Mouse (Mus musculus) ES-E14 (cell line): ENCODE measurements around the gene Aco2. TPM values are rescaled to one million over a fixed set of nuclear protein-coding genes. Genes with fewer than 3 reads are reported as not detected.

ENCODE experiments used
- DNase-seq: peaks from one replicate; pipeline ENCODE4 v3.0.0-alpha.2; 2013; ENCODE audit warnings: low read depth, low spot score
- H3K27ac ChIP-seq: 2 replicates; pipeline ENCODE4 v1.5.1; 2012; ENCODE audit warnings: low read depth, mild to moderate bottlenecking, low read length, moderate library complexity, mixed read lengths; ENCODE audit not compliant: poor library complexity, insufficient read depth, severe bottlenecking
- H3K36me3 ChIP-seq: 2 replicates; pipeline ENCODE4 v1.6.1; 2012; ENCODE audit warnings: mild to moderate bottlenecking, low read length, moderate library complexity, mixed read lengths; ENCODE audit not compliant: control insufficient read depth, poor library complexity, insufficient read depth, severe bottlenecking
- H3K4me1 ChIP-seq, 2 experiments: fragments of 150-350 bp in 1 of 2; sonication (generic) in 1 of 2; 2 replicates each; pipeline ENCODE4 v1.6.1; 2012; ENCODE audit warnings: low read length in 2 of 2, mild to moderate bottlenecking in 1 of 2, mixed read lengths in 1 of 2; ENCODE audit not compliant: control insufficient read depth in 2 of 2, insufficient read depth in 2 of 2, poor library complexity in 1 of 2
- H3K4me3 ChIP-seq, 2 experiments: fragments of 150-350 bp in 1 of 2; sonication (generic) in 1 of 2; 2 replicates each; pipeline ENCODE4 v1.5.1; 2012; ENCODE audit warnings: low read length in 2 of 2, low read depth in 1 of 2, mild to moderate bottlenecking in 1 of 2, mixed read lengths in 1 of 2; ENCODE audit not compliant: insufficient read depth in 1 of 2, poor library complexity in 1 of 2, severe bottlenecking in 1 of 2
- H3K9ac ChIP-seq: 2 replicates; pipeline ENCODE4 v1.6.1; 2012; ENCODE audit warnings: low read depth, mild to moderate bottlenecking, low read length, mixed read lengths; ENCODE audit not compliant: poor library complexity, insufficient read depth, severe bottlenecking
- H3K9me3 ChIP-seq: fragments of 150-350 bp; sonication (generic); 2 replicates; pipeline ENCODE4 v1.6.1; 2012; ENCODE audit warnings: low read depth, mild to moderate bottlenecking, low read length; ENCODE audit not compliant: control insufficient read depth, insufficient read depth
- CHD2 ChIP-seq: IDR thresholded peaks from 2 replicates; pipeline ENCODE4 v1.6.1; 2014; ENCODE audit warnings: mild to moderate bottlenecking, low read depth, low read length, inconsistent platforms
- HCFC1 ChIP-seq: IDR thresholded peaks from 2 replicates; pipeline ENCODE4 v1.6.1; 2012; ENCODE audit warnings: low read length, inconsistent platforms, borderline replicate concordance; ENCODE audit not compliant: insufficient read depth
- MAFK ChIP-seq: IDR thresholded peaks from 2 replicates; pipeline ENCODE4 v1.6.1; 2014; ENCODE audit warnings: mild to moderate bottlenecking, low read depth, low read length, inconsistent platforms; ENCODE audit not compliant: insufficient read depth
- ZC3H11A ChIP-seq: IDR thresholded peaks from 2 replicates; pipeline ENCODE4 v1.6.1; 2012; ENCODE audit warnings: low read depth, mild to moderate bottlenecking, inconsistent platforms, low read length, borderline replicate concordance
- ZNF384 ChIP-seq: IDR thresholded peaks from 2 replicates; pipeline ENCODE4 v1.6.1; 2012; ENCODE audit warnings: low read depth, low read length, inconsistent platforms
- in situ Hi-C, 2 experiments: fragments of 600-800 bp; cut with MboI; formaldehyde crosslinking; loops; one replicate each; pipeline ENCODE4 v1.15.1; 2025; ENCODE audit warnings: low sequenced_read_pairs in 2 of 2, inconsistent platforms in 1 of 2; ENCODE audit not compliant: unreplicated experiment in 2 of 2
- total RNA-seq: library from RNA; depleted of rRNA; stranded (reverse); fragments of 300-350 nt; gene quantifications from 2 replicates; pipeline ENCODE4 v1.2.3, GENCODE M21; 2012

The Aco2 gene
- total RNA-seq, 1 experiment, result 444 TPM

DNA sequence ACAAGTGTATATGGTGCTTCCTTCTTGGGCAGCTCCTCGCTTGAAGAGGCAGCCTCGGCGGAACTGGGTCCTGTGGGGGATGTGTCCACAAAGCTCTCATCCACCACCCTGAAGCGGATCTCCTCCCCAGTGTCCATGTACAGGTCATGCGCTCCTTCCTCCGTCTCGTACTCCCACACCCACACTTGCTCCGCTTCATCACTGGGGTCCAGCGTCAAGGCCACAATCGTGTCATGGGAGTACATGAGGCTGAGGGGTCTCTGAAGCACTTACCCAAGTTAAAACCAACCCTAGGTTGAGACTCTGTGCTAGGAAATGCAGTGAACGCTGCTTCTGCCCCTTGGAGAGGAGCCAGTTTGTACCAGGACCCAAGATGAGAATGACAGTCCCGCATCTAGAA, 45.1 kb downstream of the Aco2 start:
- no peak for DNase-seq
- Histone ChIP-seq H3K4me1 (peaks cover 0 to 2% of the 10 kb centered on the region in 2 experiments; a peak in 1 of 4 replicates), H3K4me3 (no peak overlapping the region), H3K9me3 (no peaks in the 10 kb centered on the region), H3K27ac (no peak overlapping the region), H3K9ac (no peak overlapping the region), H3K36me3 (peaks cover 54% of the 10 kb centered on the region)
- in situ Hi-C loops, result no loop called here
- TF ChIP-seq ZC3H11A, result no peak
- TF ChIP-seq MAFK, result no peak
- no peak for TF ChIP-seq ZNF384
- TF ChIP-seq HCFC1, result no peak
- no peak for TF ChIP-seq CHD2

DNA sequence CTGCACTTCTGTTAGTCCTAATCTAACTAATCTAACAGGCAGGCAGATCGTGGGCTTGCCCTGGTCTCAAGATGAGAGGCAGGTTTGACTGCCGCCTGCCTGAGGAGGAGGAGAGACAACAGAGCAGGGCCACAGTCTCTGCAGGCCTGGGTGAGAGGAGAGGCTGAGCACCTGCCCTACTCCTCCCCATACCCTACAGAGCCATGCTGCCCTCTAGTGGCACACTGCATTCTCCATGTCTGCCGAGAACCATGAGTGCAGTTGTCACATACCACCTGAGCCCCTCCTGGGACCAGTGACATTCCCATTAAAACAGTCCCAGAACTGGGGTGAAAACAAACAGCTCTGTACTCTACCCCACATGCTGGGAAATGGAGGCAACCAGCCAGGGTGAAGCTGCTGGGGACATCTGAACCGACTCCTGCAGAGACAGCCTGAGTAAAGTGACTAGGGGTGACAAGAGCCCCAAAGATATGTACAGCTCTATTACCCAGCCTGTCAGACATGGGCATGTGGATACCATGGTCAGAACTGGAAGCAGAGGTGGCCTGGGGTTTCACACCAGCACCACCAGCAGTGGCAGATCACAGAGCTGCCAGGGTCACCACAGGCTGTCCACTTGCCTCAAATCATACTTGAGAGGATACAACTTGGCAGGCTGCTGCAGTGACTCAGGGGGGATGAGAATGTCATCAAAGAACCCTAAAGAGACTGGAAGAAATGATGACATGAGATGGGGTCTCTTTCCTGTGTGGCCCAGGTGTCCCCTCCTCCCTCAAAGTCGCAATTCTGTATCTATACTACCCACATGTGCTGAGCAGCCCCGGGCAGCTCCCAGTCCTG, 45.7 kb downstream of the Aco2 start:
- Histone ChIP-seq H3K9ac (no peak overlapping the region), H3K4me3 (no peak overlapping the region), H3K9me3 (no peaks in the 10 kb centered on the region), H3K36me3 (peaks cover 51% of the 10 kb centered on the region), H3K4me1 (no peaks in the 10 kb centered on the region; a peak in 1 of 4 replicates), H3K27ac (no peak overlapping the region)
- no peak for TF ChIP-seq ZNF384
- peak; percentile 63 for DNase-seq
- in situ Hi-C loops, result no loop called here

DNA sequence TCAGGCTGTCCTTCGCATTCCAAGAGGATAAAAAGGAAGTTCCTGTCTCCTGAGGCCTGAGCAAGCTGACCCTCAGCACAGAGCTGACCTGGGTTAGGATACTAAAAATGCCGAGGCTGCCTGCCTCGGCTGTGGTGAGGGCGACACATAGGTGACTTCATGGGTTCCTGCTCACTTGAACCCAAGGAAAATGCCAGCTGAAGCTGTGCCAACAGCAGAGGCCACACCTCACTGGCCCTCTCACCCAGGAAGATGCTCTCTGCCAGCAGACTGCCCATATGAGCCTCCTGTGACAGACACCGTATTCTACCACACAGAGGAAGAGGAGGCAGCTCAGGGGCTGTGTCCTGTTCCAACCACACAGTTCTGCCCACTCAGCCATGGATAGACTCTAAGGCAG, 47.0 kb downstream of the Aco2 start:
- TF ChIP-seq HCFC1, result no peak
- no peak for TF ChIP-seq CHD2
- TF ChIP-seq ZC3H11A, result no peak
- TF ChIP-seq MAFK, result no peak
- no peak for TF ChIP-seq ZNF384
- no peak overlapping the region for H3K9ac ChIP-seq
- no peak overlapping the region for H3K4me3 ChIP-seq
- in situ Hi-C loops, result no loop called here
- H3K27ac ChIP-seq, result no peak overlapping the region
- no peak for DNase-seq
- H3K9me3 ChIP-seq, result no peaks in the 10 kb centered on the region
- H3K4me1 ChIP-seq, result no peaks in the 10 kb centered on the region; a peak in 1 of 4 replicates
- peaks cover 45% of the 10 kb centered on the region for H3K36me3 ChIP-seq

DNA sequence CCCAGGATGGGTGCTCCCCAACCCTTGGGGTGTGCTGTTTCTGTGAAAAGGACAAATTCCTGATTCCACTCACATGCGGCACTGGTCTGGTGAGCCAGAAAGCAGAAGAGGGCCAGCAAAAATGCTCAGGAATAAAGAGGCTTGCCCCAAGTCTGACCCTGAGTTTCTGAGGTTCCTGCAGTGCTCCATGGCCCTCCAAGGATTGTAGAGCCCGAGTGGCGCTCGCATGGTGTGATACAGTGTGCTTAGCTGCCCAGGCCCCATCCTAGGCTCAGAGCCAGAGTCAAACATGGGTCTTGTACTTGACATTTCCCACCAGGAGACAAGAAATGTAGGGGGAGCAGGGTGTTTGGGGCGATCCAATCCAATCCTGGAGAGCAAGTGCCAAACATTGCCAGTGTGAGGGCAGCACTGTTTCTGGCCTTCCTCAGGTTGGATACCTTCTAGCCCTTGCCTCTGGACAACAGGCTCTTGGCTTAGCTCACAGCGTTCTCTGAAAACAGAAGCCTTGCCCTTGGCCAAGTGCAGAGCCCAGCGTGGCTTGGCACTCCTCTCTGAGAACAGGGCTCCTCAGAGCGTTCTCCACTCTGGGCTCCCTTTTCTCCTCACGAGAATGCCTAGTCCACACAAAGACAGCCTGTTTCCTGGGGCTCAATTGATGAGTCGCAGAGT, 48.6 kb downstream of the Aco2 start:
- no peak overlapping the region for H3K9ac ChIP-seq

More for the DNA sequence above, 48.6 kb downstream of the Aco2 start:
- Histone ChIP-seq H3K4me1 (no peaks in the 10 kb centered on the region; a peak in 1 of 4 replicates), H3K36me3 (peaks cover 33% of the 10 kb centered on the region), H3K4me3 (no peak overlapping the region), H3K9me3 (no peaks in the 10 kb centered on the region), H3K27ac (no peak overlapping the region)
- in situ Hi-C loops, result no loop called here
- DNase-seq, result no peak
- TF ChIP-seq ZNF384 (no peak), CHD2 (no peak), ZC3H11A (no peak), MAFK (no peak), HCFC1 (no peak)
